Mouse (Mus musculus) stomach, embryonic 16.5 days (tissue): ENCODE data around the gene Srek1. TPM values are rescaled to one million over a fixed set of nuclear protein-coding genes. Genes with fewer than 3 reads are reported as not detected.

ENCODE experiments used
- ATAC-seq: fragments of 200-750 bp; cut with Nextera tagmentation; 2 replicates; pipeline ENCODE4 v1.8.0; 2017; ENCODE audit warnings: moderate number of reproducible peaks, moderate TSS enrichment; ENCODE audit not compliant: insufficient read depth, low FRiP score
- H3K27ac ChIP-seq: fragments of 300-500 bp; sonication (generic); 2 replicates; pipeline ENCODE4 v1.5.1; 2014; ENCODE audit warnings: low read length
- H3K27me3 ChIP-seq: fragments of 300-500 bp; sonication (generic); 2 replicates; pipeline ENCODE4 v1.6.1; 2014; ENCODE audit warnings: low read length, control low read depth, mixed read lengths; ENCODE audit not compliant: control insufficient read depth, insufficient read depth
- H3K36me3 ChIP-seq: fragments of 300-500 bp; sonication (generic); 2 replicates; pipeline ENCODE4 v1.6.1; 2014; ENCODE audit warnings: low read length; ENCODE audit not compliant: control insufficient read depth, insufficient read depth
- H3K4me1 ChIP-seq: fragments of 300-500 bp; sonication (generic); 2 replicates; pipeline ENCODE4 v1.6.1; 2014; ENCODE audit warnings: low read length, control low read depth, mixed read lengths; ENCODE audit not compliant: control insufficient read depth, insufficient read depth
- H3K4me2 ChIP-seq: fragments of 300-500 bp; sonication (generic); 2 replicates; pipeline ENCODE4 v1.6.1; 2014; ENCODE audit warnings: low read depth, low read length, mixed read lengths
- H3K4me3 ChIP-seq: fragments of 300-500 bp; sonication (generic); replicated peaks from 2 replicates; pipeline ENCODE4 v1.5.1; 2014; ENCODE audit warnings: mild to moderate bottlenecking, low read length
- H3K9ac ChIP-seq: fragments of 300-500 bp; sonication (generic); 2 replicates; pipeline ENCODE4 v1.6.1; 2014; ENCODE audit warnings: low read length
- H3K9me3 ChIP-seq: fragments of 300-500 bp; sonication (generic); replicated peaks from 2 replicates; pipeline ENCODE4 v1.6.1; 2016; ENCODE audit warnings: low read length, control low read depth; ENCODE audit not compliant: control insufficient read depth
- WGBS: fragments of 180-500 bp; shearing (Covaris S2); extraction: QIAGEN DNeasy Blood & Tissue Kit; methylation state at CpG from one replicate; pipeline ENCODE4 v1.1.7; 2014; 5-methylcytosine and 5-hydroxymethylcytosine counted together
- polyA plus RNA-seq: library from polyadenylated mRNA; unstranded; fragments of >200 nt; fragmentation: Nextera tagmentation; extraction: Ambion mirVana; gene quantifications from 2 replicates; pipeline ENCODE4 v1.2.1, GENCODE M21; 2015

Srek1 gene
- polyA plus RNA-seq, 1 experiment from 2014 or later, result 62.3 TPM

- H3K4me3 ChIP-seq, result no peak overlapping the region
- H3K4me1 ChIP-seq, result no peaks in the 10 kb centered on the region; the same call in 1 of the 2 replicates
- no peak for ATAC-seq
- no peaks in the 10 kb centered on the region for H3K36me3 ChIP-seq
- WGBS, result 78% methylated on average over 3 of the region's 3 CpGs
- no peak overlapping the region for H3K4me2 ChIP-seq
- no peaks in the 10 kb centered on the region for H3K9me3 ChIP-seq
- no peaks in the 10 kb centered on the region for H3K27me3 ChIP-seq
- H3K9ac ChIP-seq, result no peak overlapping the region
- H3K27ac ChIP-seq, result no peak overlapping the region
Measured at GRCm38 (mm10) chr13:103702266-103702665, 72.1 kb downstream of the Srek1 start.

- 65% methylated on average over 2 of the region's 2 CpGs for WGBS
- ATAC-seq, result no peak
- no peaks in the 10 kb centered on the region for H3K36me3 ChIP-seq
- H3K9ac ChIP-seq, result no peak overlapping the region
- H3K27ac ChIP-seq, result no peak overlapping the region
- H3K4me2 ChIP-seq, result no peak overlapping the region
- no peaks in the 10 kb centered on the region for H3K9me3 ChIP-seq
- H3K4me3 ChIP-seq, result no peak overlapping the region
- no peaks in the 10 kb centered on the region for H3K27me3 ChIP-seq
- H3K4me1 ChIP-seq, result no peaks in the 10 kb centered on the region; the same call in 1 of the 2 replicates
Measured at GRCm38 (mm10) chr13:103700752-103701151, 73.7 kb downstream of the Srek1 start.

DNA sequence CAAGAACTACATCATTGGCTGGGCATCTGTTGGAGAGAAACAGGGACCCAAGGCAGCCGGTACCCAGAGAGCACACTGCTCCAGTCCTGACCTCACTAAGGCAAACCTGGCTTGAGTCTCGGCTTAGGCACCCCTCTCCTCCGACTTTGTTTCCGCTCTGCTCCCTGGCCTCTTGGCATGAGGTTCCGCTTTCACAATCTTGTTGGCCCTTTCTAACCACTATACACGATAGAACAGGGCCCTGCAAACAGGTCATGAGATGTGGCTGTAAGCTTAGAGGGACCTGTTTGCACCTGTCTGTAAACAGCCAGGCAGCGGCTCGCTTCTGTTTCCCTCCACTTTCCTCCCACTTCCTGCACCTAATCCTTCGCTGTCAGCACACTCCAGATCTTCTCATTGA is 76.4 kb downstream of the Srek1 start:
- WGBS, result 44% methylated on average over 9 of the region's 9 CpGs
- no peaks in the 10 kb centered on the region for H3K27me3 ChIP-seq
- H3K4me2 ChIP-seq, result no peak overlapping the region
- no peak overlapping the region for H3K27ac ChIP-seq
- no peaks in the 10 kb centered on the region for H3K36me3 ChIP-seq
- no peaks in the 10 kb centered on the region for H3K4me1 ChIP-seq
- H3K4me3 ChIP-seq, result no peak overlapping the region
- no peak overlapping the region for H3K9ac ChIP-seq
- ATAC-seq, result no peak
- no peaks in the 10 kb centered on the region for H3K9me3 ChIP-seq

DNA sequence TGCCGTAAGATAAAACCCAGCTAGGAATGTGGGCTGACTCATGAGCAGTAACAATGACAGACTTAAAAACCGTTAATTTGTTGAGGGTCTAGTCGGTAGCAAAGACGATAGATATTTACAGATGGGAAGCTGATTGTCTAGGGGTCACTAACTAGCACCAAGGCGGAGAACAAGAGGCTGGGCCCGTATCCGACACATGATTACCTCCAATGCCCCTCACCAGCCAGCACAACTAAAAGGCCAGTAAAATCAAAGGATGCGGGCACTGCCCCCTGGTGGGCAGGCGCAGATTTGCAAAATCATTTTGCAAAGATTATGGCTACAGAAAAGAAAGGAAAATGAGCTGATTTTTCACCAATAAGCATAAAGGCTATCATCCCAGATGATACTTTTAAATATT is 78.2 kb downstream of the Srek1 start:
- Histone ChIP-seq H3K27ac (no peak overlapping the region), H3K9ac (no peak overlapping the region), H3K4me1 (no peaks in the 10 kb centered on the region), H3K4me2 (no peak overlapping the region), H3K4me3 (no peak overlapping the region), H3K9me3 (no peaks in the 10 kb centered on the region), H3K36me3 (no peaks in the 10 kb centered on the region), H3K27me3 (no peaks in the 10 kb centered on the region)
- no peak for ATAC-seq
- 29% methylated on average over 9 of the region's 9 CpGs for WGBS

GRCm38 (mm10) chr13:103695456-103695855 is 79.0 kb downstream of the Srek1 start:
- Histone ChIP-seq H3K4me2 (no peak overlapping the region), H3K27me3 (no peaks in the 10 kb centered on the region), H3K4me3 (no peak overlapping the region), H3K9me3 (no peaks in the 10 kb centered on the region), H3K36me3 (no peaks in the 10 kb centered on the region), H3K4me1 (no peaks in the 10 kb centered on the region), H3K27ac (no peak overlapping the region), H3K9ac (no peak overlapping the region)
- no peak for ATAC-seq
- WGBS, result 66% methylated on average over 6 of the region's 6 CpGs

Other genes starting within 250 kb of the Srek1 start
- gene Erbin, start 145.9 kb upstream of the Srek1 start, polyA plus RNA-seq, result 16.3 and 18.3 TPM in 2 replicates